Comparison of ENCODE assay signal across 8 mouse cellular contexts in genomic region chr7:116040470-116041019, GRCm38 (mm10). TPM values are rescaled to one million over a fixed set of nuclear protein-coding genes. Genes with fewer than 3 reads are reported as not detected.
DNase-seq lines count a peak whose midpoint lies in the region; ATAC-seq and TF ChIP-seq lines count a peak whose summit lies in the region.

No protein-coding gene starts in this region.

- peak overlapping the region; percentile 89; the same call in 1 of the 2 replicates for H3K27ac ChIP-seq in gastrocnemius, adult 2 months
- no peak overlapping the region for H3K27ac ChIP-seq in neural tube, embryonic 11.5 days (ENCODE audit: low read depth, low read length)
- H3K27ac ChIP-seq in limb, embryonic 15.5 days: no peak overlapping the region; the same call in 1 of the 2 replicates

- H3K9ac ChIP-seq in neural tube, embryonic 11.5 days (ENCODE audit: low read length): no peak overlapping the region
- H3K9ac ChIP-seq in limb, embryonic 15.5 days: no peak overlapping the region

- H3K4me2 ChIP-seq in neural tube, embryonic 11.5 days (ENCODE audit: low read depth): peak overlapping the region; percentile 93
- H3K4me2 ChIP-seq in limb, embryonic 15.5 days: peak overlapping the region; percentile 92

- peak overlapping the region; percentile 82 for H3K4me3 ChIP-seq in gastrocnemius, adult 2 months
- no peak overlapping the region for H3K4me3 ChIP-seq in neural tube, embryonic 11.5 days (ENCODE audit: low read depth, low read length)
- H3K4me3 ChIP-seq in limb, embryonic 15.5 days: peak overlapping the region; percentile 57

- H3K4me1 ChIP-seq in neural tube, embryonic 11.5 days (ENCODE audit: control insufficient read depth, insufficient read depth, low read length): peaks cover 16% of the 10 kb centered on the region
- H3K4me1 ChIP-seq in limb, embryonic 15.5 days: peaks cover 24% of the 10 kb centered on the region

- H3K27me3 ChIP-seq in neural tube, embryonic 11.5 days (ENCODE audit: control insufficient read depth, insufficient read depth, low read length): peaks cover 28% of the 10 kb centered on the region
- H3K27me3 ChIP-seq in limb, embryonic 15.5 days: peaks cover 24% of the 10 kb centered on the region

- no peaks in the 10 kb centered on the region for H3K9me3 ChIP-seq in neural tube, embryonic 11.5 days (ENCODE audit: control insufficient read depth, low read length)
- no peaks in the 10 kb centered on the region for H3K9me3 ChIP-seq in limb, embryonic 15.5 days

- H3K36me3 ChIP-seq in neural tube, embryonic 11.5 days (ENCODE audit: control insufficient read depth, insufficient read depth, low read length): no peaks in the 10 kb centered on the region
- no peaks in the 10 kb centered on the region for H3K36me3 ChIP-seq in limb, embryonic 15.5 days

- WGBS in neural tube, embryonic 11.5 days: 15% methylated on average over 15 of the region's 15 CpGs
- WGBS in limb, embryonic 15.5 days: 22% methylated on average over 15 of the region's 15 CpGs

- ATAC-seq in neural tube, embryonic 11.5 days (ENCODE audit: insufficient read depth, low FRiP score, low TSS enrichment): peak; percentile 17; the same call in 1 of the 2 replicates
- ATAC-seq in limb, embryonic 15.5 days (ENCODE audit: insufficient number of reproducible peaks, low FRiP score, low TSS enrichment, low read depth): no peak

- intact Hi-C loops in gastrocnemius, adult 2 months (cut with DNase I): loop anchor here (1.0 to 5.0 kb wide), 3 partner anchors 588 to 1118 kb away; no protein-coding TSS in a partner anchor

- TF ChIP-seq CTCF in gastrocnemius, adult 2 months (IDR thresholded peaks at IDR 0.05): no peak

- no peak for DNase-seq in gastrocnemius, adult 2 months
- no peak for DNase-seq in gastrocnemius, adult 8-10 months (ENCODE audit: low spot score in 2 of 2)
- DNase-seq in neural tube, embryonic 11.5 days (ENCODE audit: low spot score): no peak
- DNase-seq in neural tube, embryonic 10.5 days (ENCODE audit: extremely low spot score, low spot score): no peak
- DNase-seq in cerebellum, adult 9-10 months: no peak
- no peak for DNase-seq in ovary, postnatal 36 days (ENCODE audit: low spot score)
- DNase-seq in gastrocnemius, postnatal 4 days (ENCODE audit: low spot score in 2 of 2): no peak

RNA-seq across cellular contexts. Expression of gene 1110004F10Rik, which starts 1.3 kb away (rescaled TPM):
- total RNA-seq in gastrocnemius, adult 2 months (2021): 10 to 100 TPM; 43.5 to 48.3 TPM
- total RNA-seq in gastrocnemius, adult 8-10 months (2022): 10 to 100 TPM; 36.4 to 49.9 (median 40.9) TPM
- polyA plus RNA-seq in neural tube, embryonic 11.5 days (2014; fragmentation: Nextera tagmentation; extraction: Ambion mirVana): 338 and 365 TPM in 2 replicates
- 246 and 254 TPM in 2 replicates for polyA plus RNA-seq in limb, embryonic 15.5 days (2015; fragmentation: Nextera tagmentation; extraction: Ambion mirVana)
- 10 to 100 TPM; 78.9 to 83.6 TPM for total RNA-seq in gastrocnemius, postnatal 4 days (2021)

RNA-seq across cellular contexts. Expression of gene Sox6, which starts 1.9 kb away (rescaled TPM):
- total RNA-seq in gastrocnemius, adult 2 months (2021): 100 to 1,000 TPM; 186 to 189 TPM
- 100 to 1,000 TPM; 156 to 192 (median 179) TPM for total RNA-seq in gastrocnemius, adult 8-10 months (2022)
- polyA plus RNA-seq in neural tube, embryonic 11.5 days (2014; fragmentation: Nextera tagmentation; extraction: Ambion mirVana): 79.3 and 82.6 TPM in 2 replicates
- polyA plus RNA-seq in limb, embryonic 15.5 days (2015; fragmentation: Nextera tagmentation; extraction: Ambion mirVana): 54.3 and 58.7 TPM in 2 replicates
- total RNA-seq in gastrocnemius, postnatal 4 days (2021): 10 to 100 TPM; 87.0 to 92.4 TPM

RNA-seq across cellular contexts. Expression of gene Gm4353, which starts 43.9 kb away (rescaled TPM):
- total RNA-seq in gastrocnemius, adult 2 months (2021): 1 to 10 TPM; 1.6 to 2.3 TPM
- 1 to 10 TPM; 1.4 to 1.8 (median 1.5) TPM for total RNA-seq in gastrocnemius, adult 8-10 months (2022)
- 0.74 and 1.3 TPM in 2 replicates for polyA plus RNA-seq in neural tube, embryonic 11.5 days (2014; fragmentation: Nextera tagmentation; extraction: Ambion mirVana)
- polyA plus RNA-seq in limb, embryonic 15.5 days (2015; fragmentation: Nextera tagmentation; extraction: Ambion mirVana): 0.51 and 1.2 TPM in 2 replicates
- 1 to 10 TPM; 2.0 to 2.7 TPM for total RNA-seq in gastrocnemius, postnatal 4 days (2021)
